Mouse (Mus musculus) limb, embryonic 12.5 days (tissue): ENCODE results near the gene Slc33a1. TPM values are rescaled to one million over a fixed set of nuclear protein-coding genes. Genes with fewer than 3 reads are reported as not detected.

ENCODE experiments used
- ATAC-seq: fragments of 200-750 bp; cut with Nextera tagmentation; 2 replicates; pipeline ENCODE4 v1.8.0; 2017; ENCODE audit warnings: low read depth, moderate TSS enrichment; ENCODE audit not compliant: insufficient number of reproducible peaks, insufficient read depth, low FRiP score, low TSS enrichment
- H3K27ac ChIP-seq: fragments of 300-500 bp; sonication (generic); 2 replicates; pipeline ENCODE4 v1.5.1; 2016; ENCODE audit warnings: mild to moderate bottlenecking, moderate library complexity
- H3K27me3 ChIP-seq: fragments of 300-500 bp; sonication (generic); 2 replicates; pipeline ENCODE4 v1.6.1; 2016; ENCODE audit warnings: mild to moderate bottlenecking, moderate library complexity
- H3K36me3 ChIP-seq: fragments of 300-500 bp; sonication (generic); 2 replicates; pipeline ENCODE4 v1.6.1; 2016; ENCODE audit warnings: mild to moderate bottlenecking, moderate library complexity
- H3K4me1 ChIP-seq: fragments of 300-500 bp; sonication (generic); replicated peaks from 2 replicates; pipeline ENCODE4 v1.6.1; 2016
- H3K4me2 ChIP-seq: fragments of 300-500 bp; sonication (generic); 2 replicates; pipeline ENCODE4 v1.6.1; 2016; ENCODE audit warnings: mild to moderate bottlenecking, moderate library complexity
- H3K4me3 ChIP-seq: fragments of 300-500 bp; sonication (generic); replicated peaks from 2 replicates; pipeline ENCODE4 v1.5.1; 2016; ENCODE audit warnings: mild to moderate bottlenecking
- H3K9ac ChIP-seq: fragments of 300-500 bp; sonication (generic); replicated peaks from 2 replicates; pipeline ENCODE4 v1.6.1; 2016; ENCODE audit warnings: mild to moderate bottlenecking, moderate library complexity
- H3K9me3 ChIP-seq: fragments of 300-500 bp; sonication (generic); 2 replicates; pipeline ENCODE4 v1.6.1; 2016; ENCODE audit warnings: mild to moderate bottlenecking, moderate library complexity
- WGBS: fragments of 180-500 bp; shearing (Covaris S2); methylation state at CpG from one replicate; pipeline ENCODE4 v1.1.7; 2016; 5-methylcytosine and 5-hydroxymethylcytosine counted together
- polyA plus RNA-seq: library from polyadenylated mRNA; unstranded; fragments of >200 nt; fragmentation: Nextera tagmentation; extraction: Ambion mirVana; gene quantifications from 2 replicates; pipeline ENCODE4 v1.2.1, GENCODE M21; 2016

Gene Slc33a1
- polyA plus RNA-seq, 1 experiment from 2014 or later = 12.9 TPM

DNA sequence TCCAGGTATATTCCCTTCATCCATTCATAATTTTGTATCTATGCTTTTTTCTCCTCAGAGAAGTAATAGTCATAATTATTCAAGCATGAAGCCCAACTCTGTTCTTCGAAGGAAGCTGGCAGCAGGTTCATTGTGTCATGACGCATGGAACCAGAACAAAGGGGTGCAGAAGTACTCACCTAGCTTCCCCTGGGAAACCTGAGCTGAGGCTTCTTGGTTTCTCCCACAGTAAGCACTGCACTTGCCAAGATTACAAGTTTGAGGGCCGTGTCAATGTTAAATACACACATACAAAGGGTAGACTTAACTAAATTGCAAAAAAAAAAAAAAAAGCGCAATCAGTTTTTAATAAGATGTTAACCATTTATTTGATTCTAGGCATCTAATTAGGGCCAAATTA, 68.3 kb downstream of the Slc33a1 start:
- Histone ChIP-seq H3K9ac (no peak overlapping the region), H3K36me3 (no peaks in the 10 kb centered on the region), H3K27me3 (peaks cover 14% of the 10 kb centered on the region), H3K27ac (no peak overlapping the region), H3K4me1 (peaks cover 11% of the 10 kb centered on the region), H3K4me2 (no peak overlapping the region), H3K4me3 (no peak overlapping the region), H3K9me3 (no peaks in the 10 kb centered on the region)
- no peak for ATAC-seq
- 85% methylated on average over 4 of the region's 4 CpGs for WGBS

DNA sequence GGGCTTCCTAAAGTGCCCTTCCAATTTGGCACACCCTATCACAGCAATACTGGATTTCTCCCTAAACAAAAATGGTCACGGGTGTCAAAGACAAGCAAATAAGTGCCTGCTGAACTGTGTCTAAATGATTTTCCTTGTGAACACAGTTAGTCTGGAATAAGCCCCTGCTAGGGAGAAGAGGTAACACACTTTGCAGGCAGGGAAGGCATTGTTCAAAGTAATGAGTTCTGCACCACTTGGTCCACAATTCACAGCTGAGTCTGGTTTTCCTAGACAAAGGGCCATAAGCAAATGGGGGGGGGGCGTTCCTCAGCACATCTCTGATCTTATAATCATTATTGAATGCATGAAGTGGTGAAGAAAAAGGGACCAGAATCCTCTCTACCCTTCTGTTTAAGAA, 68.8 kb downstream of the Slc33a1 start:
- WGBS = 49% methylated on average over 2 of the region's 2 CpGs
- Histone ChIP-seq H3K9me3 (no peaks in the 10 kb centered on the region), H3K9ac (no peak overlapping the region), H3K27ac (no peak overlapping the region), H3K27me3 (peaks cover 14% of the 10 kb centered on the region), H3K4me2 (no peak overlapping the region), H3K36me3 (no peaks in the 10 kb centered on the region), H3K4me3 (no peak overlapping the region), H3K4me1 (peaks cover 11% of the 10 kb centered on the region)
- no peak for ATAC-seq

DNA sequence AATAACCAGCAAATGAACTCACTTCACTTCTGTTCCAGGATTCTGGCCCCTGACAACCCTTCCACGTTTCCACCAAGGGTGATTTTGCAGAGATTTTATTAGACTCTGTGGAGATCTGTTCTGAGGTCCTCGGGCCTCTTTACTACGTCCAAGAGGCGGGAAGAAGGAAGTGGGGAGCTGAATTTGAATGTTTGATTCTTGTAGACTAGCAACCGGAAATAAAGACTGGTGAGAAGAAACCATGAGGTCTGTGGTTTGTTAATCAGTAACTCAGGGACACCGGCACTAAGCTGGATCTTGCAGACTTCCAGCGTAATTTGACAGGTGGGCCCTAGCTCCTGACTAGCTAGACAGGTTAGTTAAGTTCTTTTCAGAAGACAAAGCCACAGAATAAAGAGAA, 70.9 kb downstream of the Slc33a1 start:
- H3K36me3 ChIP-seq = no peaks in the 10 kb centered on the region
- no peak overlapping the region for H3K9ac ChIP-seq
- no peak overlapping the region for H3K4me2 ChIP-seq
- H3K4me1 ChIP-seq = peaks cover 5% of the 10 kb centered on the region; the same call in 1 of the 2 replicates
- H3K27me3 ChIP-seq = no peaks in the 10 kb centered on the region
- no peak overlapping the region for H3K27ac ChIP-seq
- WGBS = 40% methylated on average over 7 of the region's 7 CpGs
- no peak overlapping the region for H3K4me3 ChIP-seq
- H3K9me3 ChIP-seq = 0 out of 2 replicates have a peak, but pooled peaks cover 2% of the 10 kb centered on the region
- ATAC-seq = no peak

DNA sequence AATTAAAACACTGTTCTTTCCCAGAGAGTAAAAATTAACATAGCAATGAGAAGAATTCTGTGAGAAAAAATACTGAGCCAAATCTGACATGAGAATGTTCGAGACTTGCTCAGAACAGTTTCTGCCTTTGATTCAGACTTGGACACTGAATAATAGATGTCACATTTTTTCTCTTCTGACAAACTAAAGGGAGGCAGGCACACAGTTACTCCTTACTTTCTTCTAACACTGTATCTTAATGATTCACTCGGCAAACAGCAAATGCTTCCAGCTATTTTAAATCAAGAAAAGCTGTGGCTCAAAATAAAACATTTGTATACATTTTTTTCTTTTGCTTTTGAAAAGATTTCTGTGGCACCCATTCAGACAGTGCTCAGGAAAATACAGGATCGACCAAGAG, 72.4 kb downstream of the Slc33a1 start:
- Histone ChIP-seq H3K4me2 (no peak overlapping the region), H3K9me3 (0 out of 2 replicates have a peak, but pooled peaks cover 2% of the 10 kb centered on the region), H3K27me3 (no peaks in the 10 kb centered on the region), H3K27ac (no peak overlapping the region), H3K36me3 (no peaks in the 10 kb centered on the region), H3K9ac (no peak overlapping the region), H3K4me3 (no peak overlapping the region), H3K4me1 (peaks cover 5% of the 10 kb centered on the region; the same call in 1 of the 2 replicates)
- 49% methylated on average over 3 of the region's 3 CpGs for WGBS
- ATAC-seq = no peak

Other genes starting within 250 kb of the Slc33a1 start
- gene Plch1, start 65.3 kb downstream of the Slc33a1 start, polyA plus RNA-seq = 1.5 and 2.0 TPM in 2 replicates
- gene E130311K13Rik, start 35.3 kb downstream of the Slc33a1 start, polyA plus RNA-seq = 3.4 and 3.8 TPM in 2 replicates
- gene Gmps, start 11.3 kb upstream of the Slc33a1 start, polyA plus RNA-seq = 62.7 and 63.9 TPM in 2 replicates
- gene Vmn2r1, start 116.8 kb upstream of the Slc33a1 start, polyA plus RNA-seq = 0.04 and 0.05 TPM in 2 replicates
- not detected in 2 replicates for gene Vmn2r2, start 177.2 kb upstream of the Slc33a1 start, polyA plus RNA-seq